Mouse (Mus musculus) frontal cortex, adult 2 months (tissue): ENCODE data around the gene Tubgcp3. TPM values are rescaled to one million over a fixed set of nuclear protein-coding genes. Genes with fewer than 3 reads are reported as not detected.

Source experiments
- polyA plus RNA-seq: library from polyadenylated mRNA; depleted of rRNA; stranded (reverse); fragments of >200 nt; gene quantifications from 2 replicates; pipeline ENCODE4 v1.2.3, GENCODE M21; 2012; rRNA removed

Tubgcp3 gene
- polyA plus RNA-seq, 1 experiment: 56.2 TPM

Other genes with a start within 250 kb of the Tubgcp3 start
- not detected in 2 replicates for gene Spaca7, start 99.2 kb downstream of the Tubgcp3 start, polyA plus RNA-seq
- 42.4 and 45.0 TPM in 2 replicates for gene Atp11a, start 84.8 kb upstream of the Tubgcp3 start, polyA plus RNA-seq
- 166 and 193 TPM in 2 replicates for gene Mcf2l, start 201.6 kb upstream of the Tubgcp3 start, polyA plus RNA-seq